Mouse (Mus musculus) 3T3-L1 (cell line): ENCODE measurements at regions not wholly inside any gene's neighbourhood (a gene's known extent, or its start where the extent isn't known, plus 50 kb on each side); places are given as distances from the start of the nearest gene placed in this dataset.
"Not testable (repeated sequence)": the region's sequence is repeated elsewhere in the genome, so short reads cannot be mapped to it uniquely, and the experiment has no call there.

Experiments
- DNase-seq: peaks from one replicate; pipeline ENCODE4 v3.0.0-alpha.2; 2015; ENCODE audit warnings: low read depth, low spot score

DNA sequence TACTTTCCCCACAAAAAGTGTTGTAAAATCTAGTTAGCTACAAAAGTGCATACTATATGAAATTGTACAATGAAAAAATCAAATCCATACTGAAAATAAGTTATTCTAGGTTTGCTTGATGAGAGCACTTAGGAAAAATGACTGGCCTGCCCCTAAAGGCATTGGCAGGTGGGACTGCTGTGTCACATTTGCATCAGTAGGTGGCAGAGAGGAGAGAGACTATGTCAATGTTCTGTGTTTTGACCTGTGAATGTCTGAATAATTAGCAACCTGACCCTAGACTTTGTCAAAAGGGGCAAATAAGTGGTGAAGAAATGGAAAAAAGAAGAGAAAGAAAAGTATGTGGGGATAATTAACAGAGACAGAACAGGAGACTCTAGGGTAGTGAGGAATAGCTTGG lies 997.0 kb upstream of the Tacstd2 start:
- DNase-seq, result no peak

DNA sequence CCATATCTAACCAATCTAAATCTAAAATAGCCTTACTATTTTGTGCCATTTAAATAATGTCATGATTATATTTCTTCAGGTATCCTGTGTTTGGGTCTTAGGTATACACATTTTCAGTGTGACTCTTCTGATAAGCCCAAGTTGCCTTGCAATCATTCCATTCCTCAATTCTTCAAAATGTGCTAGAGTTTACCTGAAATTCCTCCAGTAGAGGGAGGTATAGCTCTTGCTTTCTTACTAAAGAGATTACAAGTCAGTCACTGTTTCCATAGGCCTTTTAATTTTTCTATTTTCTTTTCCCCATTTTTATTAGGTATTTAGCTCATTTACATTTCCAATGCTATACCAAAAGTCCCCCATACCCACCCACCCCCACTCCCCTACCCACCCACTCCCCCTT lies 968.3 kb upstream of the Tacstd2 start:
- DNase-seq, result no peak

DNA sequence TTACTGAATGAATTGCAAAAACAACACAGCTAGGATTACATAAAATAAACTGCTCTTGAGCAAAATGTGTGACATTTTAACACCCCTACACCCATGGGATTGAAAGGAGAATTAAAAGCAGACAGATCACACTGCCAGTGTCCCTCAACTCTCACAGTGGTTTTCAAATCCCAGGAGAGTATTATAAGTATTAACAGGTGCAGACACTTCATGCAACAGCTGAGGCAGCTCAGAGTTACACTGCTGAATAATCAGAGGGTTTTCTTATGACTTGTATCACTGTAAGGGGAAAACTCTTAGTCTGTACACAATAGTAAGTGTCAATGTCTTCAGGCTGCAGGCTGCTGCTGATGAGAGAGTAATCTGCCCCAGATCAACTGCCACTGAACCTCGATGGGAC lies 945.5 kb upstream of the Tacstd2 start:
- DNase-seq, result no peak

DNA sequence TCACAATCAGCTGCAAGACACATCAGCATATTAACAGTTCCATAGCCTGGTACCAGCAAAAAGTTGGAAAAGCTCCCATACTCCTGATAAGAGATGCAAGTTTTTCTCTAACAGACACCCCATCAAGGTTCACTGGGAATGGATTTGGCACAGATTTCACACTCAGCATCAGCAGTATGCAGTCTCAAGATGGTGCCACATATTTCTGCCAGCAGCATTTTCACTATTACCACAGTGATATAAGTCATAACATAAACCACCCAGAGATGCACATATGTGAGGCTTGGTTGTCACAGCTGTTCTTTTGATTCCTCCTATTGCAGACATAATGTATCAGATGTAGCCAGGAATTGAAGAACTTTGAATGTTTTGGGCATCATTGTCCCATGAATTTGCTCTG lies 939.3 kb upstream of the Tacstd2 start:
- DNase-seq, result no peak

DNA sequence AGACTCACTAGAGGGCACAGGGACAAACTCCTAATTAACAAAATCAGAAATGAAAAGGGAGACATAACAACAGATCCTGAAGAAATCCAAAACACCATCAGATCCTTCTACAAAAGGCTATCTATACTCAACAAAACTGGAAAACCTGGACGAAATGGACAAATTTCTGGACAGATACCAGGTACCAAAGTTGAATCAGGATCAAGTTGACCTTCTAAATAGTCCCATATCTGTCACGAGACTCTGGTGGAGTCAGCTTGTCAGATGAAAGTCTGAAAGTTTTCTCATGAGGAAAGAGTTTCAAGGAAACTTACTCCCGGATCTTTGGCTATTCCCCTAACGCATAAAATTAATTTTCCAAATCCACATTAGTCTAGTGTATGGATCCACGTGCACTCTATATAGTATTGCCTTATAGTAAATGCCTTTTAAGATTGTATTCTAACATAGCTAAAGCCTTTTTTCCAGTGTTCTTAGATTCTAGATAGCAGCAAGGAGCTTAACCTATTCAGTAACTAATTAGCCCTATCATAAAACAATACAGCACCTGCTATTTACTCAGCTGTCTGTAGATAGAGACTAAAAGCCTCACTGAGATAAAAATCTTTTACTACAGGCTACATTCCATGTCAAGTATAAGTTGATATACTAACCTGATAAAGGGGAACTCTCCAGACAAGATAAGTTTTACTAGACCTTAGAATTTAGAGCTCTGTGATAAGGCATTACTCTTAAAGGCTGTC lies 917.6 kb upstream of the Tacstd2 start:
- DNase-seq, result not testable (repeated sequence)

DNA sequence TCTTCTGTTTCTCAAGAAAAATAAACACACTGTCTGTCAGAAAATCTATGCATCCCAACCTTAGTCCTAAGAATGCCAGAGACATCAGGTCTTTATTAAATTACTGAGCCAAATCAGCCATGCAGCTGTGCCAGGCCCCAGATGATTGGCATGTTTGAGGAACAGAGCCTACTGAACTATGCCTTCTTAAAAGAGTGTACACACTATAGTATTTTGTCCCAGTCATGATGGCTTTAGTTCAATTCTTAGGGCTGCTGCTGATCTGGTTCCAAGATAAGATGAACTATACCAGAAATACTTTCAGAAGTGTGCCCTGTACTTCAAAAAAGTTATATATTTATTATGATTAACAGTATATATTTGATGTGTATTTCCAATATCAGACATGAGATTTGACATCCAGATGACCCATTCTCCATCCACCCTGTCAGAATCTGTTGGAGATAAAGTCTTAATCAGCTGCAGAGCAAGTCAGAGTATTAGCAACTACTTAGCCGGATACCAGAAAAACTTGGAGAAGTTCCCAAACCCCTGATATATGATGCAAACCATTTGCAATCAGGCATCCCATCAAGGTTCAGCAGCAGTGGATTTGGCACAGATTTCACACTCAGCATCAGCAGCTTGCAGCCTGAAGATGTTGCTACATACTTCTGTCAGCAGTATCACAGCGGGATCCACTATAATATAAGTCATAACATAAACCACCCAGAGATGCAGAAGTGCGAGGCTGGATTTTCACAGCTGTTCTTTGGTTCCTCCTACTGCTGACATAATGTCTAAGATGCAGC lies 913.6 kb upstream of the Tacstd2 start:
- DNase-seq, result peak; percentile 21

DNA sequence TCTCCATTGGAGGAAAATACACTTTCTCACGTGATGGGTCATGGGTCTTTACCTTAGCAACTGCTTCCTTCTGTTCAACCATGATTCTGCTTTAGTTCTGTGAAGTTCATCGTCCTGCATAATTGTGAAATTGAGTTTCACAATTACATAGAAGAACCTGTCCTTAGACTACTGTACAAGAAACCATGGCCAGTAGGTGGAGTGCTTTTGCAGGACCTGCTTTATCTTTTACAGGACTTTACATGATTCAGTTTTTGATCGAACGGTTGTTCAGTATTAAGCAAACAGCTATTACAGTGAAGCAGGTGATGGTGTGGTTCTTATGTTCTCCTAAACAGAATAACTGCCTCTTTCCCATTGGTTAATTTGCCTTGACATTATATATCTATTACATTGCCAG lies 910.2 kb upstream of the Tacstd2 start:
- no peak for DNase-seq

DNA sequence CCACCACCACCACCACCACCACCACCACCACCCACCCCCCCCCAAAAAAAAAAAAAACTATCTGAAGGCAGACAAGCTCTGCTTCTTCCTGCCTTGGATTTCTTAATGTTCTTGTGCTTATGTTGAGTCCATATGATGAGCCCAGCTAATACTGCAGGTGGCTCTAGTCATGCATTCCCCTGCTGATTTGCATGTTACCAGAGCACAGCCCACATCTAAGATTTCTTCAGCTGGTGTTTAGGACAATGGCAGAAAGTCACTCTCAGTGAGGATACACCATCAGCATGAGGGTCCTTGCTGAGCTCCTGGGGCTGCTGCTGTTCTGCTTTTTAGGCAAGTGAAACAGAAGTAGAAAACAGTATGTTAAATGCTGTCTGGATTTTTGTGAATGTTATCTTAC lies 901.6 kb upstream of the Tacstd2 start:
- DNase-seq, result no peak
